Mouse (Mus musculus) midbrain, postnatal 0 days (tissue): ENCODE results near the gene Ccdc80. TPM values are rescaled to one million over a fixed set of nuclear protein-coding genes. Genes with fewer than 3 reads are reported as not detected.

Experiments
- ATAC-seq: fragments of 200-750 bp; cut with Nextera tagmentation; 2 replicates; pipeline ENCODE4 v1.8.0; 2017; ENCODE audit warnings: moderate number of reproducible peaks, mild to moderate bottlenecking, moderate TSS enrichment, moderate library complexity; ENCODE audit not compliant: low FRiP score
- DNase-seq: peaks from one replicate; pipeline ENCODE4 v3.0.0-alpha.2; 2015; ENCODE audit warnings: low spot score
- H3K27ac ChIP-seq: fragments of 300-500 bp; sonication (generic); 2 replicates; pipeline ENCODE4 v1.5.1; 2014; ENCODE audit warnings: low read depth, mild to moderate bottlenecking, low read length, mixed read lengths
- H3K27me3 ChIP-seq: fragments of 300-500 bp; sonication (generic); 2 replicates; pipeline ENCODE4 v1.6.1; 2014; ENCODE audit warnings: low read length, control low read depth, mixed read lengths; ENCODE audit not compliant: insufficient read depth
- H3K36me3 ChIP-seq: fragments of 300-500 bp; sonication (generic); 2 replicates; pipeline ENCODE4 v1.6.1; 2014; ENCODE audit warnings: low read length, control low read depth, mixed read lengths; ENCODE audit not compliant: insufficient read depth
- H3K4me1 ChIP-seq: fragments of 300-500 bp; sonication (generic); 2 replicates; pipeline ENCODE4 v1.6.1; 2014; ENCODE audit warnings: mild to moderate bottlenecking, control low read depth, antibody characterized with exemption, low read length, mixed read lengths; ENCODE audit not compliant: insufficient read depth
- H3K4me2 ChIP-seq: fragments of 300-500 bp; sonication (generic); 2 replicates; pipeline ENCODE4 v1.6.1; 2014; ENCODE audit warnings: low read depth, mild to moderate bottlenecking, low read length, mixed read lengths; ENCODE audit not compliant: poor library complexity, severe bottlenecking
- H3K4me3 ChIP-seq: fragments of 300-500 bp; sonication (generic); 2 replicates; pipeline ENCODE4 v1.5.1; 2014; ENCODE audit warnings: low read depth, mild to moderate bottlenecking, low read length, moderate library complexity
- H3K9ac ChIP-seq: fragments of 300-500 bp; sonication (generic); replicated peaks from 2 replicates; pipeline ENCODE4 v1.6.1; 2014; ENCODE audit warnings: mild to moderate bottlenecking, low read length, moderate library complexity, mixed read lengths; ENCODE audit not compliant: poor library complexity, severe bottlenecking
- H3K9me3 ChIP-seq: fragments of 300-500 bp; sonication (generic); 2 replicates; pipeline ENCODE4 v1.6.1; 2016; ENCODE audit warnings: low read length, control low read depth
- CTCF ChIP-seq: IDR thresholded peaks from 2 replicates; pipeline ENCODE4 v1.5.1; 2016; ENCODE audit warnings: antibody characterized with exemption, mild to moderate bottlenecking
- WGBS: fragments of 180-500 bp; shearing (Covaris S2); extraction: QIAGEN DNeasy Blood & Tissue Kit; methylation state at CpG from one replicate; pipeline ENCODE4 v1.1.7; 2014; 5-methylcytosine and 5-hydroxymethylcytosine counted together
- polyA plus RNA-seq: library from polyadenylated mRNA; unstranded; fragments of >200 nt; fragmentation: Nextera tagmentation; extraction: Ambion mirVana; gene quantifications from 2 replicates; pipeline ENCODE4 v1.2.1, GENCODE M21; 2015
- total RNA-seq: library from RNA; depleted of rRNA; stranded (reverse); fragments of >200 nt; gene quantifications from 2 replicates; pipeline ENCODE4 v1.2.3, GENCODE M21; 2014; rRNA removed

The Ccdc80 gene
- total RNA-seq = 5.5 and 6.3 TPM in 2 replicates
- polyA plus RNA-seq = 9.2 and 9.5 TPM in 2 replicates

- no peak for DNase-seq
Measured at GRCm38 (mm10) chr16:45093137-45093731, at the start of gene Ccdc80. Gene Ccdc80 (plus strand): TSS chr16:45093402.

GRCm38 (mm10) chr16:45044844-45045243 lies 48.4 kb upstream of the Ccdc80 start:
- 52% methylated on average over 3 of the region's 3 CpGs for WGBS
- ATAC-seq (no peak), DNase-seq (no peak)
- Histone ChIP-seq H3K27ac (no peak overlapping the region), H3K9me3 (no peaks in the 10 kb centered on the region), H3K4me2 (no peak overlapping the region), H3K9ac (no peak overlapping the region), H3K4me3 (no peak overlapping the region), H3K27me3 (no peaks in the 10 kb centered on the region), H3K36me3 (no peaks in the 10 kb centered on the region), H3K4me1 (no peaks in the 10 kb centered on the region)
- TF ChIP-seq CTCF = no peak

More at GRCm38 (mm10) chr16:45093137-45093731, at the start of gene Ccdc80:
- Histone ChIP-seq H3K27ac (no peak within 1 kb of the TSS), H3K9me3 (no peaks in the 10 kb centered on the region), H3K4me2 (peak within 1 kb of the TSS; percentile 58), H3K36me3 (no peaks in the 10 kb centered on the region), H3K4me3 (peak within 1 kb of the TSS; percentile 28), H3K9ac (no peak within 1 kb of the TSS; the same call in 1 of the 2 replicates), H3K27me3 (no peaks in the 10 kb centered on the region), H3K4me1 (0 out of 2 replicates have a peak, but pooled peaks cover 4% of the 10 kb centered on the region)
- TF ChIP-seq CTCF = no peak
- 37% methylated on average over 6 of the region's 6 CpGs for WGBS
- no peak for ATAC-seq

DNA sequence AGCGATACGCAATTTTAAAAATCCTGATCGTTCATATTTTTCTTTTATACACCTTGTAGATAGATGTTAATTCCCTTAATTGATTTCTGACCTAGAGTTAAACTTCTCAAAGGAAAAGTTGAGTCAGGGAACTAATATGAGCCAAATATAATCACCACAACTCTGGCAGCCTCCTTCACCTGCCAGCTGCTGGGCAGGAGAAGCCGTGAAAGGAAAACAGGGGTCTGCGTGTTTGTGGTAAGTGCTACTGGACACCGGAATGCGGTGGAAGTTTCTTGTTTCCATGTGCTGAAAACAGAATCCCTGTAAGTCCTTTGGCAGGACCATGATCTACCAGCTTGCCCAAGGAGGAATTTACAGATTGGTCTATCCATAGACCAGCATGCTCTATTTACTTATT lies 36.0 kb upstream of the Ccdc80 start:
- H3K9ac ChIP-seq = no peak overlapping the region
- no peak for DNase-seq
- H3K9me3 ChIP-seq = no peaks in the 10 kb centered on the region
- no peak overlapping the region for H3K4me2 ChIP-seq
- H3K27ac ChIP-seq = no peak overlapping the region
- WGBS = 96% methylated on average over 7 of the region's 7 CpGs
- ATAC-seq = no peak
- no peak for TF ChIP-seq CTCF
- no peak overlapping the region for H3K4me3 ChIP-seq
- no peaks in the 10 kb centered on the region for H3K36me3 ChIP-seq
- H3K27me3 ChIP-seq = no peaks in the 10 kb centered on the region
- H3K4me1 ChIP-seq = no peaks in the 10 kb centered on the region

- Histone ChIP-seq H3K27ac (no peak overlapping the region), H3K4me1 (no peaks in the 10 kb centered on the region), H3K27me3 (no peaks in the 10 kb centered on the region), H3K36me3 (no peaks in the 10 kb centered on the region), H3K9me3 (no peaks in the 10 kb centered on the region), H3K4me3 (no peak overlapping the region), H3K9ac (no peak overlapping the region), H3K4me2 (no peak overlapping the region)
- ATAC-seq (no peak), DNase-seq (no peak)
- no peak for TF ChIP-seq CTCF
- WGBS = 90% methylated on average over 4 of the region's 4 CpGs
Measured at GRCm38 (mm10) chr16:45057922-45058321, 35.3 kb upstream of the Ccdc80 start.

GRCm38 (mm10) chr16:45061140-45061539 lies 32.1 kb upstream of the Ccdc80 start:
- no peak for ATAC-seq
- no peak for TF ChIP-seq CTCF
- H3K27ac ChIP-seq = no peak overlapping the region
- H3K4me2 ChIP-seq = no peak overlapping the region
- no peaks in the 10 kb centered on the region for H3K9me3 ChIP-seq
- H3K36me3 ChIP-seq = no peaks in the 10 kb centered on the region
- no peak for DNase-seq
- WGBS = 68% methylated on average over 3 of the region's 3 CpGs
- H3K9ac ChIP-seq = no peak overlapping the region
- H3K4me3 ChIP-seq = no peak overlapping the region
- no peaks in the 10 kb centered on the region for H3K27me3 ChIP-seq
- no peaks in the 10 kb centered on the region for H3K4me1 ChIP-seq

DNA sequence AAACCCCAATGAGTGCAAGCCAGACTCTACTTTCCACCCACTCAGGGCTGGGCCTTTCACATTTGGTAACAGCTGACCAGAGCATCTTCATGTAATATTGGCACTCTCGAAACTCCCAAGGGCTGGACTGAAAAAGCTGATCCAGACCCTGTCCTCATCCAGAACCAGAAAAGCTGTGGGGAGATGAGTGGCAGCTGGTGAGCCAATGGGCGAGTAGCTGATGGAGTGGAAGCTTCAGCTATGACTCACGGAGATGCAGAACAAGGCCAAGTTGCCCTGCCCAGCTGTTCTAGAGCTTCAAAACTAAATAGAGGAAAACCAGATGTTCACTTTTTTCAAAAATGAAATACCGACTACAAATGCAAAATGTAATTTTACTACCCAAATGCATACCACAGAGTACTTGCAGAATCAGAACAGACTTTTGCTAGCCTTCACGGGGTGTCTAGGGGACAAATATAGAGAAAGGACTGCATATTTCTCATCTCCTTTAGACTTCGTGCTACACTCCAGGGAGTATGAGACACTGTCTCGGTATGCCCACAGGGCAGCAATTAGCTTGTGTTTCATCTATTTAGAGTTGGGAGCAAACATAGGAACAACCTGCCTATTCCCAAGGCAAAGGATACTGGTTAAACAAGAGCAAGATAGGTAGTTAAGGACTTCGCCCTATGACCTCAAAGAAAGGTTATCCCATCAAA lies 22.7 kb upstream of the Ccdc80 start:
- no peak for ATAC-seq
- DNase-seq = no peak
- Histone ChIP-seq H3K27ac (no peak overlapping the region), H3K4me3 (no peak overlapping the region), H3K4me1 (no peaks in the 10 kb centered on the region), H3K9ac (no peak overlapping the region), H3K36me3 (no peaks in the 10 kb centered on the region), H3K9me3 (no peaks in the 10 kb centered on the region), H3K4me2 (no peak overlapping the region), H3K27me3 (no peaks in the 10 kb centered on the region)
- TF ChIP-seq CTCF = no peak
- 86% methylated on average over 8 of the region's 8 CpGs for WGBS
